Mouse (Mus musculus) midbrain, postnatal 0 days (tissue): Measurements from ENCODE around the gene Spib. TPM values are rescaled to one million over a fixed set of nuclear protein-coding genes. Genes with fewer than 3 reads are reported as not detected.

Experiments
- ATAC-seq: fragments of 200-750 bp; cut with Nextera tagmentation; 2 replicates; pipeline ENCODE4 v1.8.0; 2017; ENCODE audit warnings: moderate number of reproducible peaks, mild to moderate bottlenecking, moderate TSS enrichment, moderate library complexity; ENCODE audit not compliant: low FRiP score
- DNase-seq: peaks from one replicate; pipeline ENCODE4 v3.0.0-alpha.2; 2015; ENCODE audit warnings: low spot score
- H3K27ac ChIP-seq: fragments of 300-500 bp; sonication (generic); 2 replicates; pipeline ENCODE4 v1.5.1; 2014; ENCODE audit warnings: low read depth, mild to moderate bottlenecking, low read length, mixed read lengths
- H3K27me3 ChIP-seq: fragments of 300-500 bp; sonication (generic); 2 replicates; pipeline ENCODE4 v1.6.1; 2014; ENCODE audit warnings: low read length, control low read depth, mixed read lengths; ENCODE audit not compliant: insufficient read depth
- H3K36me3 ChIP-seq: fragments of 300-500 bp; sonication (generic); 2 replicates; pipeline ENCODE4 v1.6.1; 2014; ENCODE audit warnings: low read length, control low read depth, mixed read lengths; ENCODE audit not compliant: insufficient read depth
- H3K4me1 ChIP-seq: fragments of 300-500 bp; sonication (generic); 2 replicates; pipeline ENCODE4 v1.6.1; 2014; ENCODE audit warnings: mild to moderate bottlenecking, control low read depth, antibody characterized with exemption, low read length, mixed read lengths; ENCODE audit not compliant: insufficient read depth
- H3K4me2 ChIP-seq: fragments of 300-500 bp; sonication (generic); 2 replicates; pipeline ENCODE4 v1.6.1; 2014; ENCODE audit warnings: low read depth, mild to moderate bottlenecking, low read length, mixed read lengths; ENCODE audit not compliant: poor library complexity, severe bottlenecking
- H3K4me3 ChIP-seq: fragments of 300-500 bp; sonication (generic); 2 replicates; pipeline ENCODE4 v1.5.1; 2014; ENCODE audit warnings: low read depth, mild to moderate bottlenecking, low read length, moderate library complexity
- H3K9ac ChIP-seq: fragments of 300-500 bp; sonication (generic); replicated peaks from 2 replicates; pipeline ENCODE4 v1.6.1; 2014; ENCODE audit warnings: mild to moderate bottlenecking, low read length, moderate library complexity, mixed read lengths; ENCODE audit not compliant: poor library complexity, severe bottlenecking
- H3K9me3 ChIP-seq: fragments of 300-500 bp; sonication (generic); 2 replicates; pipeline ENCODE4 v1.6.1; 2016; ENCODE audit warnings: low read length, control low read depth
- CTCF ChIP-seq: IDR thresholded peaks from 2 replicates; pipeline ENCODE4 v1.5.1; 2016; ENCODE audit warnings: antibody characterized with exemption, mild to moderate bottlenecking
- WGBS: fragments of 180-500 bp; shearing (Covaris S2); extraction: QIAGEN DNeasy Blood & Tissue Kit; methylation state at CpG from one replicate; pipeline ENCODE4 v1.1.7; 2014; 5-methylcytosine and 5-hydroxymethylcytosine counted together
- polyA plus RNA-seq: library from polyadenylated mRNA; unstranded; fragments of >200 nt; fragmentation: Nextera tagmentation; extraction: Ambion mirVana; gene quantifications from 2 replicates; pipeline ENCODE4 v1.2.1, GENCODE M21; 2015
- total RNA-seq: library from RNA; depleted of rRNA; stranded (reverse); fragments of >200 nt; gene quantifications from 2 replicates; pipeline ENCODE4 v1.2.3, GENCODE M21; 2014

The Spib gene
- total and polyA plus RNA-seq, 2 experiments from 2014 or later = 0.14 TPM; not detected in 1

DNA sequence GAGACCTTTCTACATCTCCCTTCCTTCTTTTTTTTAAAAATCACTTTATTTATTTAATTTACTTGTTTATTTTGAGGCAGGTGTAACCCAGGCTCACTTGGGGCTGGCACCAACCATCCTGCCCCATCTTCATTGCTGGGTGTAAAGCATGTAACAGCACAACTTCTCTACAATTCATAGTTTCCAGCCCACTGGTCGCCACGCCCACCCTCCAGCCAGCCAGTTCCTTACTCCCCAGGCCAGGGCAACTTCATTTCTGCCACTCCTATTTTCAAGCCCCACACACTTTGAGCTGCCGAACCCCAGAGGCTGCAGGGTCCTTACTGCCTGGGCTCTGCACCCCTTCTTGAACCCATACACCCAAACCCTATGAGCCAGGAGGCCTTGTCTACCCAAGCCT is 10.9 kb downstream of the Spib start:
- Histone ChIP-seq H3K36me3 (no peaks in the 10 kb centered on the region), H3K4me1 (peaks cover 4% of the 10 kb centered on the region; the same call in 1 of the 2 replicates), H3K4me3 (no peak overlapping the region), H3K9ac (no peak overlapping the region), H3K27me3 (0 out of 2 replicates have a peak, but pooled peaks cover 17% of the 10 kb centered on the region), H3K27ac (no peak overlapping the region), H3K9me3 (no peaks in the 10 kb centered on the region), H3K4me2 (no peak overlapping the region)
- ATAC-seq = no peak
- 76% methylated on average over 3 of the region's 3 CpGs for WGBS
- DNase-seq = no peak
- TF ChIP-seq CTCF = no peak

DNA sequence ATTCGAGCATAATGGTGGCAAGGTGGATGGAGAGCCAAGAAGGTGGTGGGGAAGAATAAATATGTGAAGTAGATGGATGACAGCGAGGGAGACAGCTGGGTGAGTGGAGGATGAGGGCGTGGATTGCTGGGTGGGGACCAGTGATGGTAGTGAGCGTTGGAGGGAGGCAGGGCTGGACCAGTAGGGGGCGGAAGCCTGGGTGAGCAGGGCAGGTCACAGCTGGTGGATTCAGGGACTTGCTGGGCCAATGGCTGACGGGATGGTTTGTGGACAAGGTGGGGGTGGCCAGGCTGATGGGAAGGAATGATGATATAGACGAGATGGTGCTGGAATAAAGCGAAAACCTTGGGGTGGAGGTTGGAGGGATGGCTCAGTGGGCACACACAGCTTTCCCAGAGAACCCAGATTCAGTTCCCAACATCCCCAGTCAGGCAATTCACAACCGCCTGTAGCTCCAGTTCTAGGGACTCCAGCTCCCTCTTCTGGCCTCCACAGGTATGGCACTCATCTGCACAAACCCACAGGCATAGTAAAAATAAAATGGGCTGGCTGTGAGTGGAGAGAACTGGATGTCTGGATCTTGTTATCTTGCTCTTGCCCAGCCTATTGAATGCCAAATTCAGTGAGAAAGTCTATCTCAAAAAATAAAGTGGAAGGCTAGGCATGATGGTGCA is 12.5 kb downstream of the Spib start:
- H3K9ac ChIP-seq = no peak overlapping the region
- DNase-seq (no peak), ATAC-seq (no peak)
- 73% methylated on average over 9 of the region's 9 CpGs for WGBS
- H3K4me2 ChIP-seq = no peak overlapping the region
- H3K27ac ChIP-seq = no peak overlapping the region
- H3K36me3 ChIP-seq = no peaks in the 10 kb centered on the region
- no peaks in the 10 kb centered on the region for H3K9me3 ChIP-seq
- H3K27me3 ChIP-seq = 0 out of 2 replicates have a peak, but pooled peaks cover 13% of the 10 kb centered on the region
- TF ChIP-seq CTCF = peak; percentile 35
- peaks cover 4% of the 10 kb centered on the region; the same call in 1 of the 2 replicates for H3K4me1 ChIP-seq
- no peak overlapping the region for H3K4me3 ChIP-seq

GRCm38 (mm10) chr7:44507491-44507890 is 24.4 kb downstream of the Spib start:
- no peak for DNase-seq
- no peaks in the 10 kb centered on the region for H3K36me3 ChIP-seq
- H3K4me2 ChIP-seq = no peak overlapping the region
- no peak overlapping the region for H3K9ac ChIP-seq
- H3K27ac ChIP-seq = no peak overlapping the region
- ATAC-seq = no peak
- TF ChIP-seq CTCF = no peak
- 0 out of 2 replicates have a peak, but pooled peaks cover 5% of the 10 kb centered on the region for H3K27me3 ChIP-seq
- H3K4me3 ChIP-seq = no peak overlapping the region
- no peaks in the 10 kb centered on the region for H3K9me3 ChIP-seq
- no peaks in the 10 kb centered on the region for H3K4me1 ChIP-seq

DNA sequence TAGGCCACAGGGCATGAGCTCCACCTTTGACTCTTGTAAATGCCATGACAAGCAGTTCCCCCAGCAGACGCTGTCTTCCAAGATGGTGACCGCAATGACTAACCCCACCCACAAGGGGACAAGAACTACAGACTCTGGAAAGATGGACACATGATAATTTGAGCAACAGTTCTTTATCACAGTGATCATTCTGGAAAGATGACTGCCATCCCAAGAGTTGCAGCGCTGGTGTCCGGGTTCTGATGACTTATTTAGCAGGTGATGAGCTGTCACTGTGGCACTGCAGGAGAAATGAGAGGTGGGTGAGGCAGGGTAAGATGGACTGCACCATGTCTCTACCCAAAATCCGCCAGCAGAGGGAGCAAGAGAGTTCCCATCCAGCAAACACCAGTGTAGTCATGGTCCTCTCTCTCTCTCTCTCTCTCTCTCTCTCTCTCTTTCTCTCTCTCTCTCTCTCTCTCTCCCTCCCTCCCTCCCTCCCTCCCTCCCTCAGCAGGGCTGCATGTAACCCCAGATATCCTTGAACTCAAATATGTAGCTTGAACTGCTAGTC is 30.2 kb downstream of the Spib start:
- Histone ChIP-seq H3K4me2 (no peak overlapping the region), H3K4me3 (no peak overlapping the region), H3K9ac (no peak overlapping the region), H3K9me3 (no peaks in the 10 kb centered on the region), H3K36me3 (peaks cover 5% of the 10 kb centered on the region; the same call in 1 of the 2 replicates), H3K27ac (no peak overlapping the region), H3K27me3 (no peaks in the 10 kb centered on the region), H3K4me1 (no peaks in the 10 kb centered on the region; the same call in 1 of the 2 replicates)
- TF ChIP-seq CTCF = peak; percentile 81
- peak; percentile 70 for DNase-seq
- ATAC-seq = peak; percentile 52; the same call in 1 of the 2 replicates
- WGBS = 35% methylated on average over 5 of the region's 5 CpGs

DNA sequence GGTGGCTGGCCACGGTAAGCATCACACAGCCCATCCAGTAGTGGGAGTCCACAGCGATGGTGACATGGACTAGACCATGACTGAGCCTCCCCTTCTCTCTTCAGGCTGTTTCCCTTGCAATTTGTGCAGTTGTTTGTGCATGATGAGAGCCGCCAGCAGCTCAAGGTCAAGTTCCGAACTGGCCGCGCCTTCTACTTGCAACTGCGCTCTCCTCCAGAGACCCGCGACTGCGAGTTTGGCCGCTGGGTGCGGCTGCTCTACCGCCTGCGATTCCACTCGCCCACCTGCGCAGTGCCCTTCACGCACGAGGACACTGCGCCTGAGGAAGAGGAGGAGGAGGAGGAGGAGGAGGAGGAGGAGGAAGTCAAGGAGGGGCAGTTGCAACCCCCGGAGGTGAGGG is 31.8 kb downstream of the Spib start:
- no peak overlapping the region for H3K9ac ChIP-seq
- ATAC-seq (no peak), DNase-seq (no peak)
- no peaks in the 10 kb centered on the region for H3K27me3 ChIP-seq
- no peaks in the 10 kb centered on the region for H3K9me3 ChIP-seq
- WGBS = 61% methylated on average over 19 of the region's 20 CpGs
- no peak for TF ChIP-seq CTCF
- H3K27ac ChIP-seq = no peak overlapping the region
- no peak overlapping the region for H3K4me2 ChIP-seq
- H3K4me1 ChIP-seq = peaks cover 7% of the 10 kb centered on the region
- H3K4me3 ChIP-seq = no peak overlapping the region
- H3K36me3 ChIP-seq = peaks cover 5% of the 10 kb centered on the region; the same call in 1 of the 2 replicates

- no peak for TF ChIP-seq CTCF
- Histone ChIP-seq H3K4me1 (peaks cover 8% of the 10 kb centered on the region), H3K27ac (no peak overlapping the region), H3K9me3 (no peaks in the 10 kb centered on the region), H3K36me3 (peaks cover 5% of the 10 kb centered on the region; the same call in 1 of the 2 replicates), H3K9ac (no peak overlapping the region), H3K4me3 (no peak overlapping the region), H3K4me2 (no peak overlapping the region), H3K27me3 (no peaks in the 10 kb centered on the region)
- 79% methylated on average over 1 of the region's 1 CpGs for WGBS
- DNase-seq (no peak), ATAC-seq (no peak)
Measured at GRCm38 (mm10) chr7:44498922-44499321, 32.9 kb downstream of the Spib start.
